Mouse (Mus musculus): Measurements from ENCODE around the gene Dnajc21. TPM values are rescaled to one million over a fixed set of nuclear protein-coding genes. Genes with fewer than 3 reads are reported as not detected.

Dnajc21 gene
- 13.5 and 13.8 TPM in 2 replicates for polyA plus RNA-seq (2012; rRNA removed)

GRCm38 (mm10) chr15:10470151-10470831 lies at the start of gene Dnajc21:
Gene Dnajc21, minus strand, starts transcription at chr15:10470516.

GRCm38 (mm10) chr15:10485484-10486364 lies 15.4 kb upstream of the Dnajc21 start, which contains the start of the genes Brix1 and Rad1:
Gene Brix1, minus strand, starts transcription at chr15:10485947.
Gene Rad1, plus strand, starts transcription at chr15:10486018.

Other genes with a start within 250 kb of the Dnajc21 start
- not detected in 2 replicates for gene Gm21973, start 145.1 kb downstream of the Dnajc21 start, polyA plus RNA-seq (2012; rRNA removed)
- gene Agxt2, start 112.0 kb downstream of the Dnajc21 start, polyA plus RNA-seq (2012; rRNA removed): not detected in 2 replicates
- 24.8 and 25.7 TPM in 2 replicates for gene Brix1, start 15.4 kb upstream of the Dnajc21 start, polyA plus RNA-seq (2012; rRNA removed)
- gene Rad1, start 15.5 kb upstream of the Dnajc21 start, polyA plus RNA-seq (2012; rRNA removed): 23.7 and 26.4 TPM in 2 replicates
- gene Ttc23l, start 88.2 kb upstream of the Dnajc21 start, polyA plus RNA-seq (2012; rRNA removed): not detected in 2 replicates
- 23.4 and 25.7 TPM in 2 replicates for gene Rai14, start 244.1 kb upstream of the Dnajc21 start, polyA plus RNA-seq (2012; rRNA removed)

Measured in central nervous system, embryonic 14 days (tissue).